Mouse (Mus musculus) heart, adult 2 months (tissue): ENCODE measurements around the gene Manba. TPM values are rescaled to one million over a fixed set of nuclear protein-coding genes. Genes with fewer than 3 reads are reported as not detected.
"Not testable (repeated sequence)": the region's sequence is repeated elsewhere in the genome, so short reads cannot be mapped to it uniquely, and the experiment has no call there.

ENCODE experiments used
- DNase-seq, 2 experiments: peaks; one replicate each; pipeline ENCODE4 v3.0.0; 2021
- H3K27ac ChIP-seq: fragments of 200-600 bp; 2 replicates; pipeline ENCODE4 v1.8.1; 2022
- H3K27me3 ChIP-seq: fragments of 200-500 bp; 2 replicates; pipeline ENCODE4 v1.6.1; 2012; ENCODE audit warnings: mild to moderate bottlenecking, low read length, inconsistent platforms, mixed read lengths; ENCODE audit not compliant: control insufficient read depth, insufficient read depth
- H3K36me3 ChIP-seq: fragments of 200-500 bp; 2 replicates; pipeline ENCODE4 v1.6.1; 2012; ENCODE audit warnings: low read length, inconsistent platforms; ENCODE audit not compliant: control insufficient read depth, insufficient read depth
- H3K4me1 ChIP-seq: fragments of 200-500 bp; 2 replicates; pipeline ENCODE4 v1.6.1; 2011; ENCODE audit warnings: low read length; ENCODE audit not compliant: control insufficient read depth, insufficient read depth
- H3K4me3 ChIP-seq: fragments of 200-600 bp; 2 replicates; pipeline ENCODE4 v1.8.1; 2022
- H3K79me2 ChIP-seq: fragments of 200-500 bp; replicated peaks from 2 replicates; pipeline ENCODE4 v1.6.1; 2012; ENCODE audit warnings: mild to moderate bottlenecking, inconsistent platforms, low read length, moderate library complexity, mixed read lengths; ENCODE audit not compliant: control insufficient read depth, insufficient read depth
- H3K9ac ChIP-seq: fragments of 200-500 bp; 2 replicates; pipeline ENCODE4 v1.6.1; 2012; ENCODE audit warnings: low read depth, mild to moderate bottlenecking, control low read depth, inconsistent platforms, low read length, mixed read lengths
- CTCF ChIP-seq: fragments of 200-600 bp; IDR thresholded peaks from 2 replicates; pipeline ENCODE4 v1.8.1; 2022; ENCODE audit warnings: antibody characterized with exemption, mild to moderate bottlenecking, moderate library complexity
- EP300 ChIP-seq: fragments of 200-500 bp; IDR thresholded peaks from 2 replicates; pipeline ENCODE4 v1.6.1; 2011; ENCODE audit warnings: low read depth, low read length, control low read depth; ENCODE audit not compliant: insufficient read depth
- POLR2A ChIP-seq: fragments of 200-500 bp; IDR thresholded peaks from 2 replicates; pipeline ENCODE4 v1.6.1; 2011; ENCODE audit warnings: mild to moderate bottlenecking, low read depth, low read length, control low read depth; ENCODE audit not compliant: insufficient read depth
- whole genome bisulfite sequencing: fragments of 180-500 bp; shearing (Covaris S2); methylation state at CpG from one replicate; pipeline ENCODE4 v1.1.7; 2018; 5-methylcytosine and 5-hydroxymethylcytosine counted together
- intact Hi-C: fragments of 180-260 bp; cut with DNase I; formaldehyde crosslinking; loops from one replicate; pipeline ENCODE4 v1.15.1; 2025
- polyA plus RNA-seq: library from polyadenylated mRNA; depleted of rRNA; stranded (reverse); fragments of >200 nt; gene quantifications from 2 replicates; pipeline ENCODE4 v1.2.3, GENCODE M21; 2012
- total RNA-seq, 2 experiments: library from RNA; stranded (reverse); gene quantifications; 2 replicates each; pipeline ENCODE4 v1.2.3; 2021

Gene Manba
- total and polyA plus RNA-seq, 3 experiments: 8.2 to 16.4 (median 15.7) TPM

GRCm38 (mm10) chr3:135519584-135519983 is 34.2 kb downstream of the Manba start:
- intact Hi-C loops: loop anchor here (5.0 kb wide), 1 partner anchor 63 kb away; no protein-coding TSS in a partner anchor
- Histone ChIP-seq H3K27ac (peak overlapping the region; percentile 48), H3K27me3 (no peaks in the 10 kb centered on the region), H3K4me1 (peaks cover 14% of the 10 kb centered on the region), H3K4me3 (no peak overlapping the region), H3K9ac (no peak overlapping the region), H3K36me3 (peaks cover 10% of the 10 kb centered on the region), H3K79me2 (no peaks in the 10 kb centered on the region)
- WGBS: 35% methylated on average over 6 of the region's 6 CpGs
- TF ChIP-seq CTCF: no peak
- no peak for TF ChIP-seq EP300
- TF ChIP-seq POLR2A: no peak
- peak in 1 of 2 experiments; percentile 40 for DNase-seq

GRCm38 (mm10) chr3:135521963-135522362 is 36.6 kb downstream of the Manba start:
- Histone ChIP-seq H3K79me2 (no peaks in the 10 kb centered on the region), H3K36me3 (peaks cover 3% of the 10 kb centered on the region; the same call in 1 of the 2 replicates), H3K9ac (peak overlapping the region; percentile 56), H3K27me3 (no peaks in the 10 kb centered on the region), H3K27ac (peak overlapping the region; percentile 91), H3K4me3 (peak overlapping the region; percentile 24; the same call in 1 of the 2 replicates), H3K4me1 (peaks cover 8% of the 10 kb centered on the region)
- TF ChIP-seq CTCF (no peak), EP300 (peak; percentile 71; the same call in 1 of the 2 replicates), POLR2A (peak; percentile 59; the same call in 1 of the 2 replicates)
- intact Hi-C loops: loop anchor here (2.0 to 5.0 kb wide), 3 partner anchors 35 to 83 kb away; partner anchors contain the start of genes Manba and Ube2d3
- peak; percentile 87 to 91 for DNase-seq
- 1% methylated on average over 4 of the region's 4 CpGs for WGBS

- H3K36me3 ChIP-seq: no peaks in the 10 kb centered on the region
- intact Hi-C loops: loop anchor here (5.0 kb wide), 2 partner anchors 35 to 50 kb away; partner anchors contain the start of gene Manba
- peaks cover 5% of the 10 kb centered on the region for H3K4me1 ChIP-seq
- no peak for DNase-seq
- peak overlapping the region; percentile 46 for H3K9ac ChIP-seq
- no peaks in the 10 kb centered on the region for H3K79me2 ChIP-seq
- 32% methylated on average over 16 of the region's 16 CpGs for WGBS
- TF ChIP-seq CTCF: no peak
- no peak for TF ChIP-seq EP300
- no peaks in the 10 kb centered on the region for H3K27me3 ChIP-seq
- H3K27ac ChIP-seq: peak overlapping the region; percentile 91
- H3K4me3 ChIP-seq: peak overlapping the region; percentile 24; the same call in 1 of the 2 replicates
Observed at GRCm38 (mm10) chr3:135522618-135523355, 37.4 kb downstream of the Manba start.

GRCm38 (mm10) chr3:135524900-135525299 is 39.5 kb downstream of the Manba start:
- intact Hi-C loops: loop anchor here (5.0 kb wide), 2 partner anchors 38 to 53 kb away; partner anchors contain the start of gene Manba
- 84% methylated on average over 2 of the region's 2 CpGs for WGBS

GRCm38 (mm10) chr3:135529670-135530069 is 44.3 kb downstream of the Manba start:
- Histone ChIP-seq H3K27ac (no peak overlapping the region), H3K4me3 (no peak overlapping the region), H3K4me1 (no peaks in the 10 kb centered on the region), H3K9ac (no peak overlapping the region), H3K36me3 (no peaks in the 10 kb centered on the region), H3K27me3 (no peaks in the 10 kb centered on the region), H3K79me2 (no peaks in the 10 kb centered on the region)
- WGBS: 90% methylated on average over 7 of the region's 7 CpGs
- no peak for TF ChIP-seq EP300
- TF ChIP-seq POLR2A: no peak
- intact Hi-C loops: loop anchor here (5.0 kb wide), 1 partner anchor 247 kb away; the partner anchor contains the start of gene Bdh2
- no peak for DNase-seq

More at GRCm38 (mm10) chr3:135524900-135525299, 39.5 kb downstream of the Manba start:
- not testable (repeated sequence) for H3K4me1 ChIP-seq, H3K27me3 ChIP-seq, H3K79me2 ChIP-seq, H3K9ac ChIP-seq, H3K36me3 ChIP-seq, H3K27ac ChIP-seq, DNase-seq, H3K4me3 ChIP-seq

GRCm38 (mm10) chr3:135531762-135532161 is 46.4 kb downstream of the Manba start:
- 88% methylated on average over 2 of the region's 2 CpGs for WGBS

More at GRCm38 (mm10) chr3:135531762-135532161, 46.4 kb downstream of the Manba start:
- Histone ChIP-seq H3K9ac (no peak overlapping the region), H3K4me1 (no peaks in the 10 kb centered on the region), H3K36me3 (no peaks in the 10 kb centered on the region), H3K4me3 (no peak overlapping the region), H3K79me2 (no peaks in the 10 kb centered on the region), H3K27ac (no peak overlapping the region), H3K27me3 (no peaks in the 10 kb centered on the region)
- TF ChIP-seq CTCF: no peak
- TF ChIP-seq POLR2A: no peak
- no peak for TF ChIP-seq EP300
- DNase-seq: no peak
- intact Hi-C loops: loop anchor here (5.0 kb wide), 1 partner anchor 249 kb away; the partner anchor contains the start of gene Bdh2
